Mouse (Mus musculus) CH12.LX (cell line): ENCODE data around the gene Gm5737. TPM values are rescaled to one million over a fixed set of nuclear protein-coding genes. Genes with fewer than 3 reads are reported as not detected.

Experiments used
- DNase-seq: peaks from one replicate; pipeline ENCODE4 v3.0.0-alpha.2; 2013; ENCODE audit errors: extremely low read depth
- H3K27ac ChIP-seq: 2 replicates; pipeline ENCODE4 v1.5.1; 2012; ENCODE audit warnings: low read depth, mild to moderate bottlenecking, control low read depth, moderate library complexity; ENCODE audit not compliant: insufficient read depth
- H3K27me3 ChIP-seq: replicated peaks from 2 replicates; pipeline ENCODE3; 2012; ENCODE audit warnings: inconsistent platforms
- H3K36me3 ChIP-seq, 2 experiments: replicated peaks in 1 of 2; 2 replicates each; pipeline versions ENCODE3 to v1.6.1; 2012; ENCODE audit warnings: inconsistent platforms in 1 of 2, low read length in 1 of 2, mild to moderate bottlenecking in 1 of 2, mixed read lengths in 1 of 2, moderate library complexity in 1 of 2; ENCODE audit not compliant: control insufficient read depth in 1 of 2, insufficient read depth in 1 of 2
- H3K4me1 ChIP-seq, 2 experiments: 2 replicates each; pipeline ENCODE4 v1.6.1; 2012; ENCODE audit warnings: inconsistent platforms in 1 of 2, moderate library complexity in 1 of 2; ENCODE audit not compliant: insufficient read depth in 2 of 2, control insufficient read depth in 1 of 2
- H3K4me2 ChIP-seq: 2 replicates; pipeline ENCODE4 v1.6.1; 2012; ENCODE audit warnings: low read depth, mild to moderate bottlenecking, control low read depth; ENCODE audit not compliant: poor library complexity, insufficient read depth, severe bottlenecking
- H3K4me3 ChIP-seq, 3 experiments: fragments of 150-350 bp in 1 of 3; sonication (generic) in 1 of 3; replicated peaks in 1 of 3; 2 replicates each; pipeline versions ENCODE3 to v1.5.1; 2011 to 2012; ENCODE audit warnings: low read depth in 2 of 3, low read length in 2 of 3, mild to moderate bottlenecking in 2 of 3, moderate library complexity in 2 of 3, control low read depth in 1 of 3, improper control_type of control experiment in 1 of 3, inconsistent platforms in 1 of 3, mixed read lengths in 1 of 3; ENCODE audit not compliant: poor library complexity in 1 of 3
- H3K79me2 ChIP-seq: replicated peaks from 2 replicates; pipeline ENCODE4 v1.6.1; 2012; ENCODE audit warnings: mild to moderate bottlenecking, moderate library complexity; ENCODE audit not compliant: control insufficient read depth, poor library complexity, insufficient read depth, severe bottlenecking; ENCODE audit errors: extremely low read depth
- H3K9ac ChIP-seq: 2 replicates; pipeline ENCODE4 v1.6.1; 2012; ENCODE audit warnings: low read depth, mild to moderate bottlenecking, control low read depth, moderate library complexity; ENCODE audit not compliant: insufficient read depth
- H3K9me3 ChIP-seq: replicated peaks from 2 replicates; pipeline ENCODE3; 2012; ENCODE audit warnings: low read length, inconsistent platforms, mixed read lengths
- BHLHE40 ChIP-seq: IDR thresholded peaks from 2 replicates; pipeline ENCODE4 v1.6.1; 2011; ENCODE audit warnings: mild to moderate bottlenecking, low read depth, low read length, improper control_type of control experiment
- CHD2 ChIP-seq: IDR thresholded peaks from 2 replicates; pipeline ENCODE4 v1.6.1; 2011; ENCODE audit warnings: low read length, improper control_type of control experiment
- CTCF ChIP-seq, 2 experiments: IDR thresholded peaks in 1 of 2; conservative IDR thresholded peaks in 1 of 2; 2 replicates each; pipeline ENCODE4 v1.5.1; 2011 to 2012; ENCODE audit warnings: low read depth in 2 of 2, low read length in 2 of 2, improper control_type of control experiment in 1 of 2, inconsistent platforms in 1 of 2, mild to moderate bottlenecking in 1 of 2, moderate library complexity in 1 of 2
- E2F4 ChIP-seq: IDR thresholded peaks from 2 replicates; pipeline ENCODE4 v1.6.1; 2011; ENCODE audit warnings: low read depth, low read length, improper control_type of control experiment; ENCODE audit not compliant: insufficient replicate concordance
- EP300 ChIP-seq: IDR thresholded peaks from 2 replicates; pipeline ENCODE4 v1.6.1; 2011; ENCODE audit warnings: low read length, improper control_type of control experiment
- ETS1 ChIP-seq: conservative IDR thresholded peaks from 2 replicates; pipeline ENCODE4 v1.6.1; 2012; ENCODE audit warnings: low read depth, mild to moderate bottlenecking, inconsistent platforms, low read length, improper control_type of control experiment, moderate library complexity
- HCFC1 ChIP-seq: IDR thresholded peaks from 2 replicates; pipeline ENCODE4 v1.6.1; 2012; ENCODE audit warnings: low read depth, mild to moderate bottlenecking, inconsistent platforms, low read length, improper control_type of control experiment
- JUN ChIP-seq: IDR thresholded peaks from 2 replicates; pipeline ENCODE4 v1.6.1; 2011; ENCODE audit warnings: low read depth, mild to moderate bottlenecking, low read length, improper control_type of control experiment, moderate library complexity; ENCODE audit not compliant: insufficient read depth
- JUND ChIP-seq: conservative IDR thresholded peaks from 2 replicates; pipeline ENCODE4 v1.6.1; 2011; ENCODE audit warnings: low read depth, low read length, improper control_type of control experiment
- MAFK ChIP-seq: IDR thresholded peaks from 2 replicates; pipeline ENCODE4 v1.6.1; 2011; ENCODE audit warnings: low read length, improper control_type of control experiment; ENCODE audit not compliant: insufficient replicate concordance
- MAX ChIP-seq: IDR thresholded peaks from 2 replicates; pipeline ENCODE4 v1.6.1; 2011; ENCODE audit warnings: low read length, improper control_type of control experiment
- MAZ ChIP-seq: IDR thresholded peaks from 2 replicates; pipeline ENCODE4 v1.6.1; 2012; ENCODE audit warnings: low read depth, mild to moderate bottlenecking, inconsistent platforms, low read length, improper control_type of control experiment, moderate library complexity
- MXI1 ChIP-seq: IDR thresholded peaks from 2 replicates; pipeline ENCODE4 v1.6.1; 2011; ENCODE audit warnings: mild to moderate bottlenecking, low read depth, low read length, improper control_type of control experiment
- MYC ChIP-seq: IDR thresholded peaks from 2 replicates; pipeline ENCODE4 v1.6.1; 2011; ENCODE audit warnings: low read depth, mild to moderate bottlenecking, improper control_type of control experiment, low read length
- NELFE ChIP-seq: IDR thresholded peaks from 2 replicates; pipeline ENCODE4 v1.6.1; 2011; ENCODE audit warnings: low read depth, low read length, improper control_type of control experiment
- NRF1 ChIP-seq: IDR thresholded peaks from 2 replicates; pipeline ENCODE4 v1.6.1; 2014; ENCODE audit warnings: low read depth, mild to moderate bottlenecking, inconsistent platforms, low read length, improper control_type of control experiment, moderate library complexity
- PAX5 ChIP-seq: IDR thresholded peaks from 2 replicates; pipeline ENCODE4 v1.6.1; 2012; ENCODE audit warnings: low read length, inconsistent platforms, mixed read lengths
- POLR2A ChIP-seq: IDR thresholded peaks from 2 replicates; pipeline ENCODE4 v1.6.1; 2011; ENCODE audit warnings: low read depth, mild to moderate bottlenecking, improper control_type of control experiment, low read length
- RAD21 ChIP-seq: IDR thresholded peaks from 2 replicates; pipeline ENCODE4 v1.6.1; 2011; ENCODE audit warnings: low read depth, mild to moderate bottlenecking, low read length, improper control_type of control experiment, moderate library complexity
- RCOR1 ChIP-seq: conservative IDR thresholded peaks from 2 replicates; pipeline ENCODE4 v1.6.1; 2012; ENCODE audit warnings: low read depth, mild to moderate bottlenecking, inconsistent platforms, low read length, improper control_type of control experiment
- TBP ChIP-seq: conservative IDR thresholded peaks from 2 replicates; pipeline ENCODE4 v1.6.1; 2011; ENCODE audit warnings: low read depth, low read length, improper control_type of control experiment
- UBTF ChIP-seq: IDR thresholded peaks from 2 replicates; pipeline ENCODE4 v1.6.1; 2012; ENCODE audit warnings: low read depth, mild to moderate bottlenecking, inconsistent platforms, low read length, improper control_type of control experiment, moderate library complexity
- USF2 ChIP-seq: conservative IDR thresholded peaks from 2 replicates; pipeline ENCODE4 v1.6.1; 2011; ENCODE audit warnings: low read depth, low read length, improper control_type of control experiment
- ZKSCAN1 ChIP-seq: IDR thresholded peaks from 2 replicates; pipeline ENCODE4 v1.6.1; 2012; ENCODE audit warnings: low read depth, inconsistent platforms, low read length, improper control_type of control experiment, borderline replicate concordance
- ZNF384 ChIP-seq: IDR thresholded peaks from 2 replicates; pipeline ENCODE4 v1.6.1; 2012; ENCODE audit warnings: low read depth, low read length, improper control_type of control experiment, inconsistent platforms
- dilution Hi-C: fragments of 300-500 bp; cut with MboI; formaldehyde crosslinking; loops from 2 replicates; pipeline ENCODE4 v1.14.3; 2020; ENCODE audit warnings: low sequenced_read_pairs; ENCODE audit not compliant: extremely low pct_unique_long_range_greater_than_20kb, extremely low pct_ligation_motif_present
- in situ Hi-C: fragments of 300-500 bp; cut with MboI; formaldehyde crosslinking; loops from 3 replicates; pipeline ENCODE4 v1.14.3; 2019; ENCODE audit warnings: low sequenced_read_pairs, low pct_ligation_motif_present, low pct_unique_long_range_greater_than_20kb, mixed read lengths
- polyA plus RNA-seq: library from polyadenylated mRNA; unstranded; fragments of >175 nt; gene quantifications from 2 replicates; pipeline ENCODE4 v1.2.1, GENCODE M21; 2012; ENCODE audit warnings: low read depth; ENCODE audit not compliant: insufficient read length
- total RNA-seq, 2 experiments: library from RNA; depleted of rRNA; stranded (reverse); fragments of 300-350 nt in 1 of 2; fragments of >200 nt in 1 of 2; gene quantifications; 2 replicates each; pipeline ENCODE4 v1.2.3; 2012 to 2014

Gene Gm5737
- total and polyA plus RNA-seq, 3 experiments: not detected

GRCm38 (mm10) chr7:120803268-120803667, 8.9 kb upstream of the Gm5737 start:
- Histone ChIP-seq H3K27me3 (peaks cover 15% of the 10 kb centered on the region), H3K36me3 (no peaks in the 10 kb centered on the region), H3K9me3 (no peaks in the 10 kb centered on the region), H3K27ac (no peak overlapping the region), H3K79me2 (no peaks in the 10 kb centered on the region), H3K4me3 (no peak overlapping the region), H3K9ac (no peak overlapping the region), H3K4me1 (no peaks in the 10 kb centered on the region), H3K4me2 (no peak overlapping the region)
- in situ Hi-C loops: loop anchor here (5.0 kb wide), 1 partner anchor 36 kb away; no protein-coding TSS in a partner anchor
- dilution Hi-C loops: no loop called here
- no peak for TF ChIP-seq ETS1
- no peak for TF ChIP-seq RAD21
- TF ChIP-seq UBTF: no peak
- TF ChIP-seq MAZ: no peak
- no peak for TF ChIP-seq POLR2A
- no peak for TF ChIP-seq MAX
- TF ChIP-seq JUN: no peak
- no peak for TF ChIP-seq ZNF384
- TF ChIP-seq RCOR1: no peak
- TF ChIP-seq ZKSCAN1: no peak
- TF ChIP-seq HCFC1: no peak
- TF ChIP-seq E2F4: no peak
- TF ChIP-seq EP300: no peak
- no peak for TF ChIP-seq CTCF (conservative IDR thresholded peaks at IDR 0.05 in 1 of 2, IDR thresholded peaks at IDR 0.05 in 1 of 2; ENCODE audit: low read depth in 2 of 2, low read length in 2 of 2)
- TF ChIP-seq PAX5: no peak
- TF ChIP-seq BHLHE40: no peak
- no peak for TF ChIP-seq USF2
- TF ChIP-seq MAFK: no peak
- no peak for DNase-seq

GRCm38 (mm10) chr7:120809705-120810104, 2.5 kb upstream of the Gm5737 start:
- H3K4me2 ChIP-seq: no peak overlapping the region
- no peak overlapping the region for H3K4me3 ChIP-seq
- no peak for DNase-seq
- no peak overlapping the region for H3K9ac ChIP-seq
- TF ChIP-seq NRF1 (no peak), RAD21 (no peak), RCOR1 (no peak), PAX5 (no peak), MXI1 (no peak), CHD2 (no peak), MYC (no peak), USF2 (no peak), E2F4 (no peak), TBP (no peak), JUND (no peak), ZKSCAN1 (no peak), ETS1 (no peak), EP300 (no peak), MAX (no peak), ZNF384 (no peak), NELFE (no peak), BHLHE40 (no peak)
- no peaks in the 10 kb centered on the region for H3K36me3 ChIP-seq
- H3K27me3 ChIP-seq: no peaks in the 10 kb centered on the region
- H3K9me3 ChIP-seq: no peaks in the 10 kb centered on the region
- peaks cover 0 to 4% of the 10 kb centered on the region in 2 experiments; a peak in 1 of 4 replicates for H3K4me1 ChIP-seq
- dilution Hi-C loops: no loop called here
- H3K79me2 ChIP-seq: no peaks in the 10 kb centered on the region
- in situ Hi-C loops: no loop called here
- no peak overlapping the region for H3K27ac ChIP-seq
